ENCODE assay signal across 8 mouse cellular contexts in the genomic region with DNA sequence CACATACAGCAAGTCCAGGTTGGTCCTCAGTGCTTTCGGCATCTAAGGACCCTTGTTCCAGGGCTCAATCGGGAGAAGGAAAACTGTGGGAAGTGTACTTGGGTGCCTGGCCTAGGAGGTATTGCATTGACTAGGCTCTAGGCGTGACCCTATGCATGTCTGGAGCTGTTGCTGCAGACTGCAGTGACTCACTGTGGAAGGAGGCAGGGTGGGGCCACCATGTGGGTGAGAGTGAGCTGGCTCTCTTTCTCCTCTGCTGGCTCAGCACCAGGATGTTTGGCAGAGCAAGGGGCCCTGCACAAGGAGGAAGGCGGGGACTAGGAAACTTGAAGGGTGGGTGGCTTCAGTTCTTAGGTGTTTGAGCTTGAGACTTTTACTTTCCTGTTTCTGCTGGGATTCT. TPM values are rescaled to one million over a fixed set of nuclear protein-coding genes. Genes with fewer than 3 reads are reported as not detected.
A peak's percentile ranks its signal among the peaks of the same experiment; 100 is the strongest.
DNase-seq lines count a peak whose midpoint lies in the region; ATAC-seq and TF ChIP-seq lines count a peak whose summit lies in the region.

No protein-coding gene starts in this region.

- H3K4me3 ChIP-seq in forebrain, embryonic 15.5 days = no peak overlapping the region
- H3K4me3 ChIP-seq in forebrain, embryonic 12.5 days (replicated peaks) = no peak overlapping the region
- H3K4me3 ChIP-seq in liver, embryonic 13.5 days (replicated peaks) = no peak overlapping the region

- peaks cover 10% of the 10 kb centered on the region for H3K4me1 ChIP-seq in forebrain, embryonic 15.5 days
- H3K4me1 ChIP-seq in forebrain, embryonic 12.5 days = peaks cover 2% of the 10 kb centered on the region; the same call in 1 of the 2 replicates
- H3K4me1 ChIP-seq in liver, embryonic 13.5 days (replicated peaks) = peaks cover 28% of the 10 kb centered on the region

- peak; percentile 76 for ATAC-seq in forebrain, embryonic 15.5 days (replicated peaks)
- ATAC-seq in forebrain, embryonic 12.5 days (ENCODE audit: low FRiP score) = no peak
- peak; percentile 83 for ATAC-seq in granulocyte monocyte progenitor cell, adult 5-6 weeks (replicated peaks; ENCODE audit: poor library complexity, severe bottlenecking)
- ATAC-seq in liver, embryonic 13.5 days (ENCODE audit: low read depth) = peak; percentile 84
- peak; percentile 70 for ATAC-seq in neutrophil, adult 5-6 weeks (ENCODE audit: extremely low read depth, insufficient number of reproducible peaks, low FRiP score, poor library complexity, severe bottlenecking)

- no peak for TF ChIP-seq POLR2A in brain, embryonic 14.5 days (IDR thresholded peaks at IDR 0.05; ENCODE audit: borderline replicate concordance, extremely low read depth, insufficient read depth, insufficient read length, poor library complexity, severe bottlenecking)

- no peak overlapping the region for H3K9ac ChIP-seq in forebrain, embryonic 15.5 days (replicated peaks)
- H3K9ac ChIP-seq in forebrain, embryonic 12.5 days = no peak overlapping the region
- H3K9ac ChIP-seq in liver, embryonic 13.5 days = no peak overlapping the region

- peak; percentile 87 for DNase-seq in brain, embryonic 14.5 days (ENCODE audit: low read depth)
- peak; percentile 70 for DNase-seq in kidney, adult 18-20 months
- peak; percentile 54 for DNase-seq in liver, embryonic 13.5 days
- peak; percentile 75 for DNase-seq in thymus, postnatal 25 days

- no peaks in the 10 kb centered on the region for H3K27me3 ChIP-seq in forebrain, embryonic 15.5 days
- no peaks in the 10 kb centered on the region; the same call in 1 of the 2 replicates for H3K27me3 ChIP-seq in forebrain, embryonic 12.5 days
- H3K27me3 ChIP-seq in liver, embryonic 13.5 days = no peaks in the 10 kb centered on the region

- no peaks in the 10 kb centered on the region for H3K9me3 ChIP-seq in forebrain, embryonic 15.5 days
- no peaks in the 10 kb centered on the region for H3K9me3 ChIP-seq in forebrain, embryonic 12.5 days
- H3K9me3 ChIP-seq in liver, embryonic 13.5 days (replicated peaks) = no peaks in the 10 kb centered on the region

- WGBS in forebrain, embryonic 15.5 days = 62% methylated on average over 4 of the region's 4 CpGs
- 77% methylated on average over 4 of the region's 4 CpGs for WGBS in forebrain, embryonic 12.5 days
- WGBS in liver, embryonic 13.5 days (ENCODE audit: insufficient replicate concordance) = 44% methylated on average over 4 of the region's 4 CpGs

- H3K36me3 ChIP-seq in forebrain, embryonic 15.5 days = no peaks in the 10 kb centered on the region
- H3K36me3 ChIP-seq in forebrain, embryonic 12.5 days (replicated peaks) = no peaks in the 10 kb centered on the region
- no peaks in the 10 kb centered on the region for H3K36me3 ChIP-seq in liver, embryonic 13.5 days

- no peak for TF ChIP-seq CTCF in brain, embryonic 14.5 days (IDR thresholded peaks at IDR 0.05; ENCODE audit: borderline replicate concordance, extremely low read depth, insufficient read depth, insufficient read length)

- H3K27ac ChIP-seq in forebrain, embryonic 15.5 days (replicated peaks) = no peak overlapping the region
- no peak overlapping the region for H3K27ac ChIP-seq in forebrain, embryonic 12.5 days
- no peak overlapping the region for H3K27ac ChIP-seq in liver, embryonic 13.5 days

- H3K4me2 ChIP-seq in forebrain, embryonic 15.5 days (replicated peaks) = no peak overlapping the region
- H3K4me2 ChIP-seq in forebrain, embryonic 12.5 days = no peak overlapping the region
- H3K4me2 ChIP-seq in liver, embryonic 13.5 days = no peak overlapping the region

RNA-seq across cellular contexts. Expression of a gene that starts 8.5 kb away (rescaled TPM):
- 2.6 and 3.7 TPM in 2 replicates for polyA plus RNA-seq in forebrain, embryonic 15.5 days (2015; fragmentation: Nextera tagmentation; extraction: Ambion mirVana)
- polyA plus RNA-seq in forebrain, embryonic 12.5 days (2016; fragmentation: Nextera tagmentation; extraction: Ambion mirVana) = 6.4 and 8.5 TPM in 2 replicates
- polyA plus RNA-seq in brain, embryonic 14.5 days (2012; rRNA removed) = 2.5 and 6.0 TPM in 2 replicates
- 5.8 and 12.1 TPM in 2 replicates for total RNA-seq in granulocyte monocyte progenitor cell, adult 5-6 weeks (2014; fragmentation: Nextera tagmentation)
- 14.1 and 14.8 TPM in 2 replicates for total RNA-seq in granulocyte monocyte progenitor cell, adult 5-6 weeks (2017)
- 1.4 and 1.6 TPM in 2 replicates for polyA plus RNA-seq in liver, embryonic 13.5 days (2015; fragmentation: Nextera tagmentation; extraction: Ambion mirVana)
- 181 and 193 TPM in 2 replicates for total RNA-seq in neutrophil, adult 5-6 weeks (2017)

RNA-seq across cellular contexts. Expression of a gene that starts 30.7 kb away (rescaled TPM):
- 336 and 348 TPM in 2 replicates for polyA plus RNA-seq in forebrain, embryonic 15.5 days (2015; fragmentation: Nextera tagmentation; extraction: Ambion mirVana)
- 365 and 373 TPM in 2 replicates for polyA plus RNA-seq in forebrain, embryonic 12.5 days (2016; fragmentation: Nextera tagmentation; extraction: Ambion mirVana)
- 371 and 527 TPM in 2 replicates for polyA plus RNA-seq in brain, embryonic 14.5 days (2012; rRNA removed)
- 1,036 and 1,157 TPM in 2 replicates for total RNA-seq in granulocyte monocyte progenitor cell, adult 5-6 weeks (2014; fragmentation: Nextera tagmentation)
- total RNA-seq in granulocyte monocyte progenitor cell, adult 5-6 weeks (2017) = 748 and 899 TPM in 2 replicates
- 298 and 320 TPM in 2 replicates for polyA plus RNA-seq in liver, embryonic 13.5 days (2015; fragmentation: Nextera tagmentation; extraction: Ambion mirVana)
- 345 and 391 TPM in 2 replicates for total RNA-seq in neutrophil, adult 5-6 weeks (2017)

RNA-seq across cellular contexts. Expression of a gene that starts 43.9 kb away (rescaled TPM):
- 34.1 and 34.7 TPM in 2 replicates for polyA plus RNA-seq in forebrain, embryonic 15.5 days (2015; fragmentation: Nextera tagmentation; extraction: Ambion mirVana)
- 36.9 and 37.0 TPM in 2 replicates for polyA plus RNA-seq in forebrain, embryonic 12.5 days (2016; fragmentation: Nextera tagmentation; extraction: Ambion mirVana)
- polyA plus RNA-seq in brain, embryonic 14.5 days (2012; rRNA removed) = 25.3 and 31.5 TPM in 2 replicates
- total RNA-seq in granulocyte monocyte progenitor cell, adult 5-6 weeks (2014; fragmentation: Nextera tagmentation) = 17.8 and 28.9 TPM in 2 replicates
- 14.5 and 21.8 TPM in 2 replicates for total RNA-seq in granulocyte monocyte progenitor cell, adult 5-6 weeks (2017)
- polyA plus RNA-seq in liver, embryonic 13.5 days (2015; fragmentation: Nextera tagmentation; extraction: Ambion mirVana) = 18.7 and 20.2 TPM in 2 replicates
- 25.9 and 29.6 TPM in 2 replicates for total RNA-seq in neutrophil, adult 5-6 weeks (2017)

RNA-seq across cellular contexts. Expression of a gene that starts 55.9 kb away (rescaled TPM):
- polyA plus RNA-seq in forebrain, embryonic 15.5 days (2015; fragmentation: Nextera tagmentation; extraction: Ambion mirVana) = 171 and 175 TPM in 2 replicates
- polyA plus RNA-seq in forebrain, embryonic 12.5 days (2016; fragmentation: Nextera tagmentation; extraction: Ambion mirVana) = 193 and 206 TPM in 2 replicates
- polyA plus RNA-seq in brain, embryonic 14.5 days (2012; rRNA removed) = 35.1 and 57.9 TPM in 2 replicates
- 115 and 125 TPM in 2 replicates for total RNA-seq in granulocyte monocyte progenitor cell, adult 5-6 weeks (2014; fragmentation: Nextera tagmentation)
- total RNA-seq in granulocyte monocyte progenitor cell, adult 5-6 weeks (2017) = 120 and 123 TPM in 2 replicates
- 99.5 and 114 TPM in 2 replicates for polyA plus RNA-seq in liver, embryonic 13.5 days (2015; fragmentation: Nextera tagmentation; extraction: Ambion mirVana)
- 165 and 169 TPM in 2 replicates for total RNA-seq in neutrophil, adult 5-6 weeks (2017)
